Mouse (Mus musculus) E14TG2a.4 (cell line): ENCODE results near the gene Carnmt1.

Source experiments
- CTCF ChIP-seq: conservative IDR thresholded peaks from 2 replicates; pipeline ENCODE4 v1.5.1; 2014; ENCODE audit warnings: low read length
- NANOG ChIP-seq: IDR thresholded peaks from 2 replicates; pipeline ENCODE4 v1.6.1; 2014; ENCODE audit warnings: borderline replicate concordance, low read length, mixed read lengths
- POU5F1 ChIP-seq: IDR thresholded peaks from 2 replicates; pipeline ENCODE4 v1.6.1; 2014; ENCODE audit warnings: low read length, borderline replicate concordance

DNA sequence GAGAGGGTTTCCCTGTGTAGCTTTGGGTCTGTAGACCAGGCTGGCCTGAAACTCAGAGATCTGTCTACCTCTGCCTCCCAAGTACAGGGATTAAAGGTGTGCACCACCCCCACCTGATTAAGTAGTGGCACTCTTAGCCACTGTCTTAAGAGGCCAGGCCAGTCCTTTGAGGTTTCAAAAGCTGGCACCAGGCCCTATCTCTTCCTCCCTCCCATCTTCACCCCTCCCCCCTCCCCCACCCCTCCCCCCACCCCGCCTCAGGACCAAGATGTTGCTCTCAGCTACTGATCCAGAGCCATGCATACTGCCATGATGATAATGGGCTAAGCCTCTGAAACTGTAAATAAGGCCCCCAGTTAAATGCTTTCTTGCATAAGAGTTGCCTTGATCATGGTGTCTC lies 11.2 kb upstream of the Carnmt1 start:
- TF ChIP-seq CTCF (no peak), POU5F1 (no peak), NANOG (no peak)
